Mouse (Mus musculus) forebrain, embryonic 13.5 days (tissue): ENCODE measurements at regions not wholly inside any gene's neighbourhood (a gene's known extent, or its start where the extent isn't known, plus 50 kb on each side); places are given as distances from the start of the nearest gene placed in this dataset.

Experiments used
- ATAC-seq: fragments of 200-750 bp; cut with Nextera tagmentation; 2 replicates; pipeline ENCODE4 v1.8.0; 2017
- H3K27ac ChIP-seq: fragments of 300-500 bp; sonication (generic); 2 replicates; pipeline ENCODE4 v1.5.1; 2015; ENCODE audit warnings: inconsistent platforms, mild to moderate bottlenecking, moderate library complexity
- H3K27me3 ChIP-seq: fragments of 300-500 bp; sonication (generic); 2 replicates; pipeline ENCODE4 v1.6.1; 2015; ENCODE audit warnings: mild to moderate bottlenecking, inconsistent platforms
- H3K36me3 ChIP-seq: fragments of 300-500 bp; sonication (generic); 2 replicates; pipeline ENCODE4 v1.6.1; 2015; ENCODE audit warnings: mild to moderate bottlenecking, inconsistent platforms; ENCODE audit not compliant: poor library complexity, severe bottlenecking
- H3K4me1 ChIP-seq: fragments of 300-500 bp; sonication (generic); 2 replicates; pipeline ENCODE4 v1.6.1; 2015; ENCODE audit warnings: inconsistent platforms
- H3K4me2 ChIP-seq: fragments of 300-500 bp; sonication (generic); 2 replicates; pipeline ENCODE4 v1.6.1; 2015; ENCODE audit warnings: inconsistent platforms, mild to moderate bottlenecking, moderate library complexity
- H3K4me3 ChIP-seq: fragments of 300-500 bp; sonication (generic); 2 replicates; pipeline ENCODE4 v1.5.1; 2015; ENCODE audit warnings: mild to moderate bottlenecking, inconsistent platforms
- H3K9ac ChIP-seq: fragments of 300-500 bp; sonication (generic); 2 replicates; pipeline ENCODE4 v1.6.1; 2015; ENCODE audit warnings: mild to moderate bottlenecking, inconsistent platforms
- H3K9me3 ChIP-seq: fragments of 300-500 bp; sonication (generic); replicated peaks from 2 replicates; pipeline ENCODE4 v1.6.1; 2016; ENCODE audit warnings: inconsistent platforms
- WGBS: fragments of 180-500 bp; shearing (Covaris S2); methylation state at CpG from one replicate; pipeline ENCODE4 v1.1.7; 2015; 5-methylcytosine and 5-hydroxymethylcytosine counted together

- H3K27me3 ChIP-seq, result no peaks in the 10 kb centered on the region
- no peak overlapping the region for H3K27ac ChIP-seq
- no peak overlapping the region for H3K9ac ChIP-seq
- H3K4me2 ChIP-seq, result no peak overlapping the region
- H3K4me1 ChIP-seq, result no peaks in the 10 kb centered on the region
- ATAC-seq, result no peak
- H3K9me3 ChIP-seq, result no peaks in the 10 kb centered on the region
- no peak overlapping the region for H3K4me3 ChIP-seq
- WGBS, result 44% methylated on average over 1 of the region's 1 CpGs
- H3K36me3 ChIP-seq, result no peaks in the 10 kb centered on the region
Measured at GRCm38 (mm10) chr5:38967010-38967409, 90.4 kb upstream of the Clnk start.

- Histone ChIP-seq H3K27me3 (no peaks in the 10 kb centered on the region), H3K4me1 (no peaks in the 10 kb centered on the region), H3K4me3 (no peak overlapping the region), H3K27ac (no peak overlapping the region), H3K36me3 (no peaks in the 10 kb centered on the region), H3K4me2 (no peak overlapping the region), H3K9ac (no peak overlapping the region), H3K9me3 (no peaks in the 10 kb centered on the region)
- ATAC-seq, result no peak
Measured at GRCm38 (mm10) chr5:38964445-38964844, 87.8 kb upstream of the Clnk start.

- Histone ChIP-seq H3K27ac (no peak overlapping the region), H3K9me3 (no peaks in the 10 kb centered on the region), H3K4me3 (no peak overlapping the region), H3K36me3 (no peaks in the 10 kb centered on the region), H3K9ac (no peak overlapping the region), H3K4me2 (no peak overlapping the region), H3K27me3 (no peaks in the 10 kb centered on the region), H3K4me1 (no peaks in the 10 kb centered on the region)
- WGBS, result 76% methylated on average over 9 of the region's 9 CpGs
- ATAC-seq, result no peak
Measured at GRCm38 (mm10) chr5:38950520-38951288, 74.1 kb upstream of the Clnk start.

GRCm38 (mm10) chr5:38945903-38946686 is 69.5 kb upstream of the Clnk start:
- ATAC-seq, result no peak
- Histone ChIP-seq H3K36me3 (no peaks in the 10 kb centered on the region), H3K9ac (no peak overlapping the region), H3K4me3 (no peak overlapping the region), H3K4me1 (no peaks in the 10 kb centered on the region), H3K9me3 (no peaks in the 10 kb centered on the region), H3K27me3 (no peaks in the 10 kb centered on the region), H3K27ac (no peak overlapping the region), H3K4me2 (no peak overlapping the region)
- WGBS, result 86% methylated on average over 5 of the region's 5 CpGs

- Histone ChIP-seq H3K36me3 (no peaks in the 10 kb centered on the region), H3K27ac (no peak overlapping the region), H3K9ac (no peak overlapping the region), H3K4me3 (no peak overlapping the region), H3K4me1 (no peaks in the 10 kb centered on the region), H3K27me3 (no peaks in the 10 kb centered on the region), H3K9me3 (no peaks in the 10 kb centered on the region), H3K4me2 (no peak overlapping the region)
- ATAC-seq, result no peak
- WGBS, result 74% methylated on average over 7 of the region's 7 CpGs
Measured at GRCm38 (mm10) chr5:38932382-38933079, 55.9 kb upstream of the Clnk start.

GRCm38 (mm10) chr5:38927051-38927450 is 50.4 kb upstream of the Clnk start:
- no peaks in the 10 kb centered on the region for H3K9me3 ChIP-seq
- H3K27ac ChIP-seq, result no peak overlapping the region
- no peaks in the 10 kb centered on the region for H3K36me3 ChIP-seq
- H3K27me3 ChIP-seq, result no peaks in the 10 kb centered on the region
- H3K4me1 ChIP-seq, result no peaks in the 10 kb centered on the region
- ATAC-seq, result no peak
- WGBS, result 81% methylated on average over 3 of the region's 3 CpGs
- H3K9ac ChIP-seq, result no peak overlapping the region
- no peak overlapping the region for H3K4me2 ChIP-seq
- H3K4me3 ChIP-seq, result no peak overlapping the region
